Mouse (Mus musculus): ENCODE measurements at regions not wholly inside any gene's neighbourhood (a gene's known extent, or its start where the extent isn't known, plus 50 kb on each side); places are given as distances from the start of the nearest gene placed in this dataset.

- no peak overlapping the region for H3K4me3 ChIP-seq (replicated peaks; ENCODE audit: low read depth, low read length)
- no peak overlapping the region for H3K27ac ChIP-seq
- no peak overlapping the region for H3K4me2 ChIP-seq (ENCODE audit: low read length)
- H3K36me3 ChIP-seq (ENCODE audit: insufficient read depth, low read length) = no peaks in the 10 kb centered on the region
- H3K27me3 ChIP-seq (ENCODE audit: insufficient read depth, low read length) = no peaks in the 10 kb centered on the region
- H3K9ac ChIP-seq (ENCODE audit: low read depth, low read length) = no peak overlapping the region
- DNase-seq (ENCODE audit: low spot score) (peak; percentile 67), ATAC-seq (replicated peaks; ENCODE audit: low FRiP score, low read depth) (no peak)
- H3K9me3 ChIP-seq (replicated peaks; ENCODE audit: low read length) = no peaks in the 10 kb centered on the region
- H3K4me1 ChIP-seq (replicated peaks; ENCODE audit: insufficient read depth, low read length) = no peaks in the 10 kb centered on the region
- no peak for TF ChIP-seq CTCF (IDR thresholded peaks at IDR 0.05; ENCODE audit: low read depth)
- WGBS = 20% methylated on average over 1 of the region's 1 CpGs
Measured at GRCm38 (mm10) chr1:106086687-106087086, 84.9 kb upstream of the Phlpp1 start.

- ATAC-seq (replicated peaks; ENCODE audit: low FRiP score, low read depth) = 0 out of 2 replicates have a peak, but pooled peaks have one; percentile 43
Measured at GRCm38 (mm10) chr1:106092909-106093557, 78.5 kb upstream of the Phlpp1 start.

GRCm38 (mm10) chr1:106093813-106094212, 77.7 kb upstream of the Phlpp1 start:
- TF ChIP-seq CTCF (IDR thresholded peaks at IDR 0.05; ENCODE audit: low read depth) = no peak
- Histone ChIP-seq H3K27me3 (ENCODE audit: insufficient read depth, low read length) (no peaks in the 10 kb centered on the region), H3K27ac (no peak overlapping the region), H3K9ac (ENCODE audit: low read depth, low read length) (no peak overlapping the region), H3K4me1 (replicated peaks; ENCODE audit: insufficient read depth, low read length) (no peaks in the 10 kb centered on the region), H3K4me2 (ENCODE audit: low read length) (no peak overlapping the region), H3K4me3 (replicated peaks; ENCODE audit: low read depth, low read length) (no peak overlapping the region), H3K9me3 (replicated peaks; ENCODE audit: low read length) (no peaks in the 10 kb centered on the region), H3K36me3 (ENCODE audit: insufficient read depth, low read length) (no peaks in the 10 kb centered on the region)
- ATAC-seq (replicated peaks; ENCODE audit: low FRiP score, low read depth) (no peak), DNase-seq (ENCODE audit: low spot score) (peak; percentile 79)
- 23% methylated on average over 4 of the region's 4 CpGs for WGBS

More at GRCm38 (mm10) chr1:106092909-106093557, 78.5 kb upstream of the Phlpp1 start:
- H3K9ac ChIP-seq (ENCODE audit: low read depth, low read length) = no peak overlapping the region
- no peaks in the 10 kb centered on the region for H3K36me3 ChIP-seq (ENCODE audit: insufficient read depth, low read length)
- H3K4me3 ChIP-seq (replicated peaks; ENCODE audit: low read depth, low read length) = no peak overlapping the region
- H3K9me3 ChIP-seq (replicated peaks; ENCODE audit: low read length) = no peaks in the 10 kb centered on the region
- TF ChIP-seq CTCF (IDR thresholded peaks at IDR 0.05; ENCODE audit: low read depth) = no peak
- no peaks in the 10 kb centered on the region for H3K27me3 ChIP-seq (ENCODE audit: insufficient read depth, low read length)
- no peak overlapping the region for H3K27ac ChIP-seq
- peak; percentile 70 for DNase-seq (ENCODE audit: low spot score)
- no peaks in the 10 kb centered on the region for H3K4me1 ChIP-seq (replicated peaks; ENCODE audit: insufficient read depth, low read length)
- no peak overlapping the region for H3K4me2 ChIP-seq (ENCODE audit: low read length)
- WGBS = 48% methylated on average over 3 of the region's 3 CpGs

GRCm38 (mm10) chr1:106096324-106096723, 75.2 kb upstream of the Phlpp1 start:
- no peak overlapping the region for H3K9ac ChIP-seq (ENCODE audit: low read depth, low read length)
- ATAC-seq (replicated peaks; ENCODE audit: low FRiP score, low read depth) (no peak), DNase-seq (ENCODE audit: low spot score) (no peak)
- no peaks in the 10 kb centered on the region for H3K9me3 ChIP-seq (replicated peaks; ENCODE audit: low read length)
- H3K4me2 ChIP-seq (ENCODE audit: low read length) = no peak overlapping the region
- no peaks in the 10 kb centered on the region for H3K36me3 ChIP-seq (ENCODE audit: insufficient read depth, low read length)
- WGBS = 61% methylated on average over 4 of the region's 4 CpGs
- no peak overlapping the region for H3K27ac ChIP-seq
- H3K4me3 ChIP-seq (replicated peaks; ENCODE audit: low read depth, low read length) = no peak overlapping the region
- no peaks in the 10 kb centered on the region for H3K4me1 ChIP-seq (replicated peaks; ENCODE audit: insufficient read depth, low read length)
- no peaks in the 10 kb centered on the region for H3K27me3 ChIP-seq (ENCODE audit: insufficient read depth, low read length)
- TF ChIP-seq CTCF (IDR thresholded peaks at IDR 0.05; ENCODE audit: low read depth) = no peak

GRCm38 (mm10) chr1:106097177-106097576, 74.4 kb upstream of the Phlpp1 start:
- TF ChIP-seq CTCF (IDR thresholded peaks at IDR 0.05; ENCODE audit: low read depth) = no peak
- Histone ChIP-seq H3K27ac (no peak overlapping the region), H3K36me3 (ENCODE audit: insufficient read depth, low read length) (no peaks in the 10 kb centered on the region), H3K4me3 (replicated peaks; ENCODE audit: low read depth, low read length) (no peak overlapping the region), H3K9ac (ENCODE audit: low read depth, low read length) (no peak overlapping the region), H3K4me2 (ENCODE audit: low read length) (no peak overlapping the region), H3K27me3 (ENCODE audit: insufficient read depth, low read length) (no peaks in the 10 kb centered on the region), H3K4me1 (replicated peaks; ENCODE audit: insufficient read depth, low read length) (no peaks in the 10 kb centered on the region), H3K9me3 (replicated peaks; ENCODE audit: low read length) (no peaks in the 10 kb centered on the region)
- WGBS = 90% methylated on average over 4 of the region's 4 CpGs
- ATAC-seq (replicated peaks; ENCODE audit: low FRiP score, low read depth) (no peak), DNase-seq (ENCODE audit: low spot score) (no peak)

- no peak for TF ChIP-seq CTCF (IDR thresholded peaks at IDR 0.05; ENCODE audit: low read depth)
- no peaks in the 10 kb centered on the region for H3K4me1 ChIP-seq (replicated peaks; ENCODE audit: insufficient read depth, low read length)
- no peak overlapping the region for H3K4me2 ChIP-seq (ENCODE audit: low read length)
- no peaks in the 10 kb centered on the region for H3K36me3 ChIP-seq (ENCODE audit: insufficient read depth, low read length)
- H3K9me3 ChIP-seq (replicated peaks; ENCODE audit: low read length) = no peaks in the 10 kb centered on the region
- ATAC-seq (replicated peaks; ENCODE audit: low FRiP score, low read depth) = no peak
- WGBS = 87% methylated on average over 3 of the region's 3 CpGs
- no peaks in the 10 kb centered on the region for H3K27me3 ChIP-seq (ENCODE audit: insufficient read depth, low read length)
- DNase-seq (ENCODE audit: low spot score) = no peak
- no peak overlapping the region for H3K27ac ChIP-seq
- H3K9ac ChIP-seq (ENCODE audit: low read depth, low read length) = no peak overlapping the region
- no peak overlapping the region for H3K4me3 ChIP-seq (replicated peaks; ENCODE audit: low read depth, low read length)
Measured at GRCm38 (mm10) chr1:106100611-106101010, 70.9 kb upstream of the Phlpp1 start.

GRCm38 (mm10) chr1:106102537-106102936, 69.0 kb upstream of the Phlpp1 start:
- no peak overlapping the region for H3K4me3 ChIP-seq (replicated peaks; ENCODE audit: low read depth, low read length)
- H3K4me1 ChIP-seq (replicated peaks; ENCODE audit: insufficient read depth, low read length) = no peaks in the 10 kb centered on the region
- 48% methylated on average over 5 of the region's 5 CpGs for WGBS
- H3K9me3 ChIP-seq (replicated peaks; ENCODE audit: low read length) = no peaks in the 10 kb centered on the region
- no peak overlapping the region for H3K9ac ChIP-seq (ENCODE audit: low read depth, low read length)
- H3K4me2 ChIP-seq (ENCODE audit: low read length) = no peak overlapping the region
- DNase-seq (ENCODE audit: low spot score) (peak; percentile 26), ATAC-seq (replicated peaks; ENCODE audit: low FRiP score, low read depth) (peak; percentile 98)
- peak overlapping the region; percentile 36; the same call in 1 of the 2 replicates for H3K27ac ChIP-seq
- TF ChIP-seq CTCF (IDR thresholded peaks at IDR 0.05; ENCODE audit: low read depth) = no peak
- no peaks in the 10 kb centered on the region for H3K36me3 ChIP-seq (ENCODE audit: insufficient read depth, low read length)
- no peaks in the 10 kb centered on the region for H3K27me3 ChIP-seq (ENCODE audit: insufficient read depth, low read length)
